Mouse (Mus musculus) CD4-positive, CD25-positive, alpha-beta regulatory T cell, adult 2 months (primary cell): Measurements from ENCODE around the gene Galp.
"Not testable (repeated sequence)": the region's sequence is repeated elsewhere in the genome, so short reads cannot be mapped to it uniquely, and the experiment has no call there.

Experiments used
- DNase-seq: peaks from one replicate; pipeline ENCODE4 v3.0.0-alpha.2; 2012; ENCODE audit warnings: low read depth, low spot score

The Galp gene

GRCm38 (mm10) chr7:6257386-6257785 lies 60.5 kb downstream of the Galp start:
- no peak for DNase-seq

GRCm38 (mm10) chr7:6258232-6259220 lies 61.6 kb downstream of the Galp start:
- DNase-seq: no peak

GRCm38 (mm10) chr7:6260004-6260403 lies 63.1 kb downstream of the Galp start:
- DNase-seq: not testable (repeated sequence)

- no peak for DNase-seq
Measured at GRCm38 (mm10) chr7:6262120-6262519, 65.2 kb downstream of the Galp start.

GRCm38 (mm10) chr7:6262984-6263383 lies 66.1 kb downstream of the Galp start:
- no peak for DNase-seq

- peak; percentile 74 for DNase-seq
Measured at GRCm38 (mm10) chr7:6265695-6266094, 68.8 kb downstream of the Galp start.
